Mouse (Mus musculus) retina, embryonic 14.5 days (tissue): ENCODE results near the gene Pnmt.
"Not testable (repeated sequence)": the region's sequence is repeated elsewhere in the genome, so short reads cannot be mapped to it uniquely, and the experiment has no call there.

ENCODE experiments used
- DNase-seq: peaks from one replicate; pipeline ENCODE4 v3.0.0-alpha.2; 2015; ENCODE audit warnings: low spot score

Gene Pnmt

GRCm38 (mm10) chr11:98357396-98358160 lies 28.7 kb upstream of the Pnmt start:
- no peak for DNase-seq

GRCm38 (mm10) chr11:98358161-98359083 lies 27.8 kb upstream of the Pnmt start, which contains the start of gene Stard3:
TSS of gene Stard3 (plus strand) at chr11:98358368.
- peak; percentile 90 for DNase-seq

GRCm38 (mm10) chr11:98360866-98361521 lies 25.3 kb upstream of the Pnmt start:
- no peak for DNase-seq

GRCm38 (mm10) chr11:98363817-98364216 lies 22.4 kb upstream of the Pnmt start:
- DNase-seq = no peak

- DNase-seq = no peak
Measured at GRCm38 (mm10) chr11:98364410-98364809, 21.8 kb upstream of the Pnmt start.

- no peak for DNase-seq
Measured at GRCm38 (mm10) chr11:98366290-98366689, 20.0 kb upstream of the Pnmt start.

GRCm38 (mm10) chr11:98367171-98367862 lies 18.9 kb upstream of the Pnmt start:
- no peak for DNase-seq

- DNase-seq = no peak
Measured at GRCm38 (mm10) chr11:98367863-98368186, 18.4 kb upstream of the Pnmt start.

GRCm38 (mm10) chr11:98369337-98369736 lies 16.9 kb upstream of the Pnmt start:
- no peak for DNase-seq

- DNase-seq = no peak
Measured at GRCm38 (mm10) chr11:98370588-98370987, 15.7 kb upstream of the Pnmt start.

GRCm38 (mm10) chr11:98371556-98372240 lies 14.6 kb upstream of the Pnmt start:
- DNase-seq = peak; percentile 55

GRCm38 (mm10) chr11:98372406-98372805 lies 13.8 kb upstream of the Pnmt start:
- DNase-seq = peak; percentile 87

- DNase-seq = no peak
Measured at GRCm38 (mm10) chr11:98373244-98373643, 13.0 kb upstream of the Pnmt start.

GRCm38 (mm10) chr11:98374266-98374665 lies 12.0 kb upstream of the Pnmt start:
- no peak for DNase-seq

- no peak for DNase-seq
Measured at GRCm38 (mm10) chr11:98376756-98377155, 9.5 kb upstream of the Pnmt start.

- DNase-seq = no peak
Measured at GRCm38 (mm10) chr11:98377787-98378186, 8.5 kb upstream of the Pnmt start.

- no peak for DNase-seq
Measured at GRCm38 (mm10) chr11:98379379-98379778, 6.9 kb upstream of the Pnmt start.

GRCm38 (mm10) chr11:98380106-98380505 lies 6.1 kb upstream of the Pnmt start:
- no peak for DNase-seq

- DNase-seq = no peak
Measured at GRCm38 (mm10) chr11:98381651-98382050, 4.6 kb upstream of the Pnmt start.

- DNase-seq = not testable (repeated sequence)
Measured at GRCm38 (mm10) chr11:98382405-98382804, 3.8 kb upstream of the Pnmt start.
